Mouse (Mus musculus) cerebellum, adult 2 months (tissue): ENCODE measurements around the gene Cab39l.

Experiments used
- CTCF ChIP-seq: fragments of 200-500 bp; IDR thresholded peaks from 2 replicates; pipeline ENCODE4 v1.5.1; 2011; ENCODE audit warnings: low read depth, mild to moderate bottlenecking, control low read depth, low read length, moderate library complexity, borderline replicate concordance; ENCODE audit not compliant: insufficient read depth
- POLR2A ChIP-seq: fragments of 200-500 bp; IDR thresholded peaks from 2 replicates; pipeline ENCODE4 v1.6.1; 2011; ENCODE audit warnings: low read length, control low read depth, borderline replicate concordance; ENCODE audit not compliant: insufficient read depth

GRCm38 (mm10) chr14:59612920-59613625 is 172.3 kb downstream of the Cab39l start:
- TF ChIP-seq POLR2A: no peak
- peak; percentile 44; the same call in 1 of the 2 replicates for TF ChIP-seq CTCF
